Mouse (Mus musculus): ENCODE data around the gene Plpp1.

The Plpp1 gene

DNA sequence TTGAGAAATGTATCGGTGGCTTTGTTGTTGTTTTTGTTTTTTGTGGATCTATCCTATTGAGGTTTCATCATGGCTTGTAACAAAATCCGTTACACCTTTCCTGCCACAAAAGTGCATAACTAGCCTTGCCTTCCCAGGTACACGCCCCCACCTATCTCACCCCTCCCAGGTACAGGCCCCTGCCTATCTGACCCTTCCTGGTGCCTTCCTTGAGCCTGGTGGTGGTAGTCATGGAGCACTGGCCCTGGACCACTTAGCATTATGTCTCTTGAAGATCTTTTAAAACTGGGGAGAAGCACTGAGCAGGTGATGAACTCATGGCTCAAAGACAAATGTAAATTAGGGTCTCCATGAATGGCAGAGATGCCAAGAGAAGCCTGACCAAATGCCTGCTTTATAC lies 61.8 kb downstream of the Plpp1 start:
- no peak for DNase-seq

DNA sequence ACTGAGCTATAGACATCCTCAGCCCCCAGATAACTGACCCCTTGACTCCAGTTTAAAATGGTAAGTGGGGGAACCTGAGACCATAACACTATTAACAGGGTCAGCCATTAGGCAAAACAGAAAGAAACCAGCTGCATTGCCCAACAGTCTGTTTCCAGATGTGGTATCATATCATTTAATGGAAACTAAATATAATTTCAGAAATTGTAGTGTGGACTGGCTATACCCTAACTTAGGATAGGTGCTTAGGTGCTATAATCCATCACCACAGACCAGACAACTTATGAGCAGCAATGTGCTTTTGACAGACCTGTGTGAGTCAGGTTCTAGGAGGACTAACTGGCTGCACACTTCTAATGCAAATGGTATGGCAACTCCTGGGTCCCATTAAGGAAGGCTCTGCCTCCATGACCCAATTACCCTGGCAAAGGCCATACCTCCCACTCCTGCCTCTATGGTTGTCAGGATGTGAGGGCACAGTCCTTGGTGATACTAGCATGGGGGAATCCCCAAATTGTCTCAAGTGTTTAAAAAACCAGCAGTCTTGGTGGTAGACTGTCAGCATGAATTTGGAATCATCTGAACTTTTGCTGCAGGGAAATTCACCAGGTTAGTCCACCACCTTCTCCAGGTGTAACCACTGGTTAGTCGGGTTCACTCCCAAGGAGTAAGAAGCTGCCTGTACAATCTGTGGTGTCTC lies 62.5 kb downstream of the Plpp1 start:
- DNase-seq, result no peak

DNA sequence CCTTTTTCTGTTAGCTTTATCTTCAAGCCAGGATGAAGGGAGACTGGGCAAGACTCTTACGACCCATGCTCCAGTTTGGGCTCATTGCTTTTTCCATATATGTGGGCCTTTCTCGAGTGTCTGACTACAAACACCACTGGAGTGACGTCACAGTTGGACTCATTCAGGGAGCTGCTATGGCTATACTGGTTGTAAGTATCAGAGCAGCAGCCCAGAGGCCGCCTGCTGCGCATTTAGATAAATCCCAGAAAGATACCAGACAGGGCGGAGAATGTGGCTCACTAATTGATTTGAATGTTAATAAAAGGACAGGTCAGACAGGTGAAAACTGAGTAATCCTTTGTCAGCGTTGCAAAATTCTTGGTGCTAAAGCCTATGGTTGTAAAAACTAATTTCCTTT lies 66.2 kb downstream of the Plpp1 start:
- DNase-seq, result no peak

DNA sequence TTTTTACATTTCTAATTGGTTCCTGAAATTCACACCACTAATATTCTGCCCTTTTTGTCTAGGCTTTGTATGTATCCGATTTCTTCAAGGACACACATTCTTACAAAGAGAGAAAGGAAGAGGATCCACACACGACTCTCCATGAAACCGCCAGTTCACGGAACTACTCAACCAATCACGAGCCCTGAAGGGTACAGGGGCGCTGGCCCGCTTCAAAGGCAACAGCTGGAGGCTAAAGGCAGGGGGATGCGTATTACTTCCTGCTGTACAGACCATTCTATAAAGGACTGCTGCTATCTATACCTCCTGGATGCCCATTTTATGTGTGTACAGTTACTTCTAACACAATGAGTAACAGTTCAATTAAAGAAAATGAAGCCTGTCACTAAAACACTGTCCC lies 66.8 kb downstream of the Plpp1 start:
- DNase-seq, result no peak

DNA sequence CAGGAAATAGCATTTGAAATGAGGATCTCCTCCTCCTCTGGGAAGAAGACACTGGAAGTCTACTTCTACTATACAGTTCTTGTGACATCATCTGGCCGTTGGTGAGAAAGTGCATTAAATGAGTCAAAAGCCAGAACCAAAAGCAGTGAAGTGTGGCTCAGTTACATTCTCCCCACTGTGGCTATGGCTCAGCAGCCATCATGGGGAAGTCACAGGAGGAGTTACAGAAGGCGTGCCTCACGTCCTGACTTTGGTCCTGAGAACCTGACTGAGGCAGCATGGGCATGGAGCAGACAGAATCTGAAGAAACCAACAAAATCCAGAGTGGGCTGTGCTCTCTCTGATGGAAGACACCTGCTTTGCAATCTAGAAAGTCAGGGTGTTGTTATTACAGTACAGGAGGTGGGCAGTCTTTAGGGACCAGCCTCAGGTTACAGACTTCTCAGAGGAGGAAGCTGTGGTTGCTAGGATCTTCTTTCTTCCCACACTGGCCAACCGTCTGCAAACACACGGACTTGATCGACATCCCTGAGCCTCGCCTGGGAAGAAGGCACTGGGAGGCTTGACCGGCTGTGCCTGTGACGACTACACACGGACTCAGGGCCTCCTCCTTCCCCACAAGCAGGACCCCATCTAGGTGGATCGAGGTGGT lies 69.6 kb downstream of the Plpp1 start:
- DNase-seq, result no peak

DNA sequence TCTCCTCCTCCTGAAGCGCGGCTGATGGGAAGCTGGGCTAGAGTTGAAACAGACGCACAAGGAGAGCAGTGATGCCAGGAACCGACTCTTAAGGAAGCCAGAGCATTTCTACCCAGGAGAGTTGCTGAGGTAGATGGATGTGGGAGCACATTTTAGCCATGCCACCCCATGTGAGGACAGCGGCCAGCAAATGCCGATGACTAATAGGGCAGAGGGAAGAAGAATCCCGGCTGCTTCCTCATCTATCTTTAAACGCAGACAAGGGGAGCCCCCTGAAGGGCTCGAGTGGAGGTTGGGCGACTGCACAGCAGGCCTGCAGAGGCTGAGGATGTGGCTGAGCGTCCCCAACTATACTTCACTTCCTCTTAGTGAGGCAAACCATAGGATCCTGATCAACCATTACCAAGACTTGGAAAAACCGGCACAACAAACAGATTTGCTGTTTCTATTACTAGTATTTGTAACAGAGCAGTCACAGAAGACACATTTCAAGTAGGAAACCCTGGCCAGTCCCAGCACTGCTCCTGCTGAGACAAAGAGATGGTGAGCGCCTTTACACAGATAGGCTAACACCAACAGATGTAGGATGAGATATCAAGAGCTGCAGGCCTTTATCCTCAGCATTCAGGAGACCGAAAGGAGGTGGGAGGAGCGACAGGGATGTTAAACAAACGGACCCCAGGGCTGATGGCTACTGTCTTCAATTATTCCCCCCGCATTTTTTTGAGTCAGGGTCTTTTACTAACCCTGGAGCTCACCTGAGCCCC lies 71.1 kb downstream of the Plpp1 start:
- DNase-seq, result no peak

DNA sequence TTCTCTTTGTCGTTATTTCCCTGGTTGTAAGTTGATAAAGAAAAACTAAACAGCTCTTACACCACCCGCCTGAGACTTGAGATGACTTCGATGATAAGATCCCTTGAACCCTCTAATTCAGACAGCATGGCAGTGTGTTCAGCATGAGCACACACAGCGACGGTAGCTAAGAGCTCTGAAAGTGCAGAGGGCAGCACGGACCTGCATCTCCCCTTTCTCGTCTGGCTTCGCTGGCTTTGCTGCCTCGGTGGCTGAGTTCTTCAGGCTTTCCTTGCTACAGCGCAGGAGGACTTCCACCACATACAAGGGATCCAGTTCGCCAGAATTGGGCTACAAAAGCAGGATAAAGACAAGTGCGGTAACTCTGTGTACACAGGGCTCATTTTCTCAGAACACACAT lies 86.6 kb downstream of the Plpp1 start:
- DNase-seq, result no peak

DNA sequence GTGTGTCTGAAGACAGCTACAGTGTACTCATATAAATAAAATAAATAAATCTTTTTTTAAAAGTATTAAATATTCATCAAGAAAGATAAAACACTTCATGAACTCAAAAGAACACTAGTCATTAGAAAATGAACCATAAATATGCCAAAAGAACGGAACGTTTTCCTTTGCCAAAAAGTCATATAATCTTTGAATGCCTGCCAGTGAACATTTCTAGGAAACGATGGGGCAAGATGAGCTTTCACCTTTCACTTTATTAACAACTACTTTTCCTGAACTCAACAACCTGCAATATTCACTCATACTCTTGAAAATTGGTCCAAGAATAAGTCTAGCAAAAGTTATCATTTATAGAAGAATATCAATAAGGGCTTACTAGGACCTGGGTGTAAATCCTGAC lies 101.6 kb downstream of the Plpp1 start:
- no peak for DNase-seq

DNA sequence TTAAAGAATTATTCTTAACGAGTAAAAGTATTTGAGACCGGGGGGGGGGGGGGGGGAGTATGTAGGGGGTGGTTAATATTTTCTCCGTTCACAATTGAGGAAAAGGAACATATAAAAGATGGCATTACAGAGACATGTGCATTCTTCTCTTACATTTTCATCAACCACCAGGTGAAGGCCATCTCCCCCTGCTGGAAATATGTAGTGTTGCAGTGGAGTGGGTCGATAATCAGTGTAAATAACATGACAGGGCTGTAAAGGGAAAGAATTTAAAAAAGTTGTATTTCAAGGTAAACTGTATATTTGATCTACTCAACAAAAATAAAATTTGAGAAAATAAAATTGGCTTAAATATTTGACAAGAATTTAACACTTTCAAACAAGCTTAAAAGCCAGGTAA lies 109.1 kb downstream of the Plpp1 start:
- peak; percentile 17 to 55 for DNase-seq

DNA sequence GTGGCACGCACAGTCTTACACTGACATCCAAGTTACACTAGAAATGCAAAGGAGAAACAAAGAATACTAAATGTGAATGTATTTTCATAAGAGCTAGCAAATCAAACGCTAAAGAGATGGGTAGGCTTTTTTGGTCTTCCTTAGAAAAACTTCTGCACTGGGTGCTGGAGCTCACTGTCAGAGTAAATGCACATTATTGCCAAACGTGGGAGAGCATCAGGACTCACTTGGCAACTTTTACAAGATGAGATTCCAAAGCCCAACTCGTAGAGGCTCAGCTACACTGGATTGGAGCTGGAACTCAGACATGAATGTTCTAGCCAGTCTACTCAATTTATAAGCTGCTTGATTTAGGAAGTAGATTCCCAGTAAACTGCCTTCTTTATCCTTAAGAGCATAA lies 109.8 kb downstream of the Plpp1 start:
- DNase-seq, result no peak
